Mouse (Mus musculus) heart, embryonic 10.5 days (tissue): Measurements from ENCODE around the gene Pygb. TPM values are rescaled to one million over a fixed set of nuclear protein-coding genes. Genes with fewer than 3 reads are reported as not detected.
A peak's percentile ranks its signal among the peaks of the same experiment; 100 is the strongest.

Experiments
- DNase-seq: peaks from one replicate; pipeline ENCODE4 v3.0.0-alpha.2; 2017; ENCODE audit warnings: low spot score
- H3K27ac ChIP-seq: fragments of 300-500 bp; sonication (generic); 2 replicates; pipeline ENCODE4 v1.5.1; 2016; ENCODE audit warnings: mild to moderate bottlenecking
- H3K27me3 ChIP-seq: fragments of 300-500 bp; sonication (generic); 2 replicates; pipeline ENCODE4 v1.6.1; 2016; ENCODE audit warnings: mild to moderate bottlenecking; ENCODE audit not compliant: poor library complexity, insufficient read depth, severe bottlenecking
- H3K36me3 ChIP-seq: fragments of 300-500 bp; sonication (generic); 2 replicates; pipeline ENCODE4 v1.6.1; 2016; ENCODE audit warnings: mild to moderate bottlenecking, moderate library complexity
- H3K4me1 ChIP-seq: fragments of 300-500 bp; sonication (generic); 2 replicates; pipeline ENCODE4 v1.6.1; 2016; ENCODE audit warnings: mild to moderate bottlenecking
- H3K4me3 ChIP-seq: fragments of 300-500 bp; sonication (generic); 2 replicates; pipeline ENCODE4 v1.5.1; 2016; ENCODE audit warnings: mild to moderate bottlenecking, moderate library complexity
- H3K9me3 ChIP-seq: fragments of 300-500 bp; sonication (generic); 2 replicates; pipeline ENCODE4 v1.6.1; 2016; ENCODE audit warnings: mild to moderate bottlenecking, moderate library complexity
- WGBS: fragments of 180-500 bp; shearing (Covaris S2); methylation state at CpG from one replicate; pipeline ENCODE4 v1.1.7; 2016; 5-methylcytosine and 5-hydroxymethylcytosine counted together
- polyA plus RNA-seq: library from polyadenylated mRNA; unstranded; fragments of >200 nt; fragmentation: Nextera tagmentation; extraction: Ambion mirVana; gene quantifications from 2 replicates; pipeline ENCODE4 v1.2.1, GENCODE M21; 2016

The Pygb gene
- polyA plus RNA-seq, 1 experiment from 2014 or later = 112 TPM

GRCm38 (mm10) chr2:150834616-150835015 is 48.1 kb downstream of the Pygb start:
- Histone ChIP-seq H3K4me3 (no peak overlapping the region), H3K4me1 (no peaks in the 10 kb centered on the region), H3K36me3 (peaks cover 72% of the 10 kb centered on the region), H3K9me3 (no peaks in the 10 kb centered on the region), H3K27me3 (no peaks in the 10 kb centered on the region), H3K27ac (no peak overlapping the region)
- DNase-seq = no peak
- WGBS = 90% methylated on average over 7 of the region's 7 CpGs

- no peaks in the 10 kb centered on the region for H3K4me1 ChIP-seq
- no peak overlapping the region for H3K27ac ChIP-seq
- H3K4me3 ChIP-seq = no peak overlapping the region
- 94% methylated on average over 4 of the region's 4 CpGs for WGBS
- DNase-seq = no peak
- H3K36me3 ChIP-seq = peaks cover 58% of the 10 kb centered on the region
- H3K27me3 ChIP-seq = no peaks in the 10 kb centered on the region
- H3K9me3 ChIP-seq = no peaks in the 10 kb centered on the region
Measured at GRCm38 (mm10) chr2:150835975-150836374, 49.4 kb downstream of the Pygb start.

GRCm38 (mm10) chr2:150836906-150837305 is 50.4 kb downstream of the Pygb start:
- H3K27ac ChIP-seq = no peak overlapping the region
- 82% methylated on average over 15 of the region's 15 CpGs for WGBS
- H3K4me1 ChIP-seq = no peaks in the 10 kb centered on the region
- no peak overlapping the region for H3K4me3 ChIP-seq
- DNase-seq = no peak
- no peaks in the 10 kb centered on the region for H3K27me3 ChIP-seq
- H3K36me3 ChIP-seq = peaks cover 49% of the 10 kb centered on the region
- no peaks in the 10 kb centered on the region for H3K9me3 ChIP-seq

GRCm38 (mm10) chr2:150837781-150838180 is 51.2 kb downstream of the Pygb start:
- no peak overlapping the region for H3K27ac ChIP-seq
- H3K36me3 ChIP-seq = peaks cover 40% of the 10 kb centered on the region
- DNase-seq = peak; percentile 71
- H3K4me1 ChIP-seq = no peaks in the 10 kb centered on the region
- 90% methylated on average over 3 of the region's 3 CpGs for WGBS
- no peak overlapping the region for H3K4me3 ChIP-seq
- no peaks in the 10 kb centered on the region for H3K9me3 ChIP-seq
- H3K27me3 ChIP-seq = no peaks in the 10 kb centered on the region

DNA sequence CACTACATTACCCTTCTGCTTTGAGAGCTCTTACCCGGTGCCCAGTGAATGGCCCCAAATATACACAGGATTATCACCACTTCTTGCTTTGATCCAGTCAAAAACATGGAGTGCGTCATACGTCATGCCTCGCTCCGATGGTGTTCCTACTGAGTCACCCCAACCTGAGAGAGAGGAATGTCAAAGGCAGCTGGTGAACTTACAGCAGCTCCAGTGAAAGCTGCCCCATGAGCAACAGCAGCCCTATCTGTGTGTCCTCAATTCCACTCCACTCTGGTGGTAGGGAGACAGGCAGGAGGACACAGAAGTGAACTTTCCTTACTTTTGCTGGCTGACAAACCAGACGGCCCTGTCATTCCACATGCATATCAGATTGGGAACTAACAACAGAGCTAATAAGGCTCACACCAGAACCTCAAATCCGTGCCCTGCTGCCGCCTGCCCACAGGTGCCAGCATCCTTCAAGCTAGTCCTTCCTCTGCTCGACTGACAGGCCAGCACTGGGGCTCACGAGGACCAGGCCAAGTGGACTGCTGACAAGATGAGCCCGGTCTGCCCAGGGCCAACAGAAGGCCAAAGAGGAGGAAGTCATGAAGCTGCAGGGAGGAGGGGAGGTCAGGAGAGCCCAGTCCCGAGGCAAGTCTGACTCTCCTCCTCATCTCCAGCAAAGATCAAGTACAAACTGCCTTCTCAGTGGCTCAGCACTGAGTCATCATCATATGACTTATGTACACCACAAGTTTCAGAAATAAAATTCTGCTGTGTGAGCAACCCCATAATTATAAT is 53.3 kb downstream of the Pygb start:
- Histone ChIP-seq H3K27ac (no peak overlapping the region), H3K36me3 (peaks cover 21% of the 10 kb centered on the region), H3K27me3 (no peaks in the 10 kb centered on the region), H3K4me3 (no peak overlapping the region), H3K9me3 (no peaks in the 10 kb centered on the region), H3K4me1 (no peaks in the 10 kb centered on the region)
- WGBS = 69% methylated on average over 12 of the region's 12 CpGs
- DNase-seq = no peak

- Histone ChIP-seq H3K36me3 (peaks cover 14% of the 10 kb centered on the region), H3K27me3 (no peaks in the 10 kb centered on the region), H3K4me1 (no peaks in the 10 kb centered on the region), H3K27ac (no peak overlapping the region), H3K4me3 (no peak overlapping the region), H3K9me3 (no peaks in the 10 kb centered on the region)
- WGBS = 77% methylated on average over 11 of the region's 11 CpGs
- DNase-seq = no peak
Measured at GRCm38 (mm10) chr2:150841109-150841508, 54.6 kb downstream of the Pygb start.

DNA sequence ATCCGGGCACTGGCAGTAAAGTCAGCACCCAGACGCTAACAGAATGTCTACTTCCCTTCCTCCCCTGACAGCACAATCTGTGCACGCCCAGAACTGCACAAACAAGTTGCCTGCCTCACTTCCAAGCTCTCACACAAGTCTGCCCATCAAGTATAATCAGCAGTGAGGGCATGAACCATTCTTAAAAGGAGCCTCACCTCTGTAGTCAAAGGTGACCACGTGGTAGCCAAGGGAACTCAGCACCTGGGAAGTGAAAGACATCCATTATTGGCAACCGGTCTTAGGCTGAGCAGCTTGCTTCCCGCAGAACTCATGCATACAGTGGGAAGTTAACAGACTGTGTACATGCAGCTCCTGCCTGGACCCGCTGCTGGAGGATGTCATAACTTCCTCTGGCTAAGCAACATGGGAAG is 55.5 kb downstream of the Pygb start:
- WGBS = 83% methylated on average over 7 of the region's 7 CpGs
- Histone ChIP-seq H3K36me3 (peaks cover 11% of the 10 kb centered on the region), H3K27me3 (no peaks in the 10 kb centered on the region), H3K4me3 (no peak overlapping the region), H3K9me3 (no peaks in the 10 kb centered on the region), H3K4me1 (no peaks in the 10 kb centered on the region), H3K27ac (no peak overlapping the region)
- DNase-seq = no peak

GRCm38 (mm10) chr2:150844798-150845197 is 58.3 kb downstream of the Pygb start:
- H3K4me3 ChIP-seq = no peak overlapping the region
- 87% methylated on average over 1 of the region's 1 CpGs for WGBS
- no peak overlapping the region for H3K27ac ChIP-seq
- H3K4me1 ChIP-seq = no peaks in the 10 kb centered on the region
- no peaks in the 10 kb centered on the region for H3K9me3 ChIP-seq
- no peaks in the 10 kb centered on the region for H3K36me3 ChIP-seq
- no peak for DNase-seq
- no peaks in the 10 kb centered on the region for H3K27me3 ChIP-seq

DNA sequence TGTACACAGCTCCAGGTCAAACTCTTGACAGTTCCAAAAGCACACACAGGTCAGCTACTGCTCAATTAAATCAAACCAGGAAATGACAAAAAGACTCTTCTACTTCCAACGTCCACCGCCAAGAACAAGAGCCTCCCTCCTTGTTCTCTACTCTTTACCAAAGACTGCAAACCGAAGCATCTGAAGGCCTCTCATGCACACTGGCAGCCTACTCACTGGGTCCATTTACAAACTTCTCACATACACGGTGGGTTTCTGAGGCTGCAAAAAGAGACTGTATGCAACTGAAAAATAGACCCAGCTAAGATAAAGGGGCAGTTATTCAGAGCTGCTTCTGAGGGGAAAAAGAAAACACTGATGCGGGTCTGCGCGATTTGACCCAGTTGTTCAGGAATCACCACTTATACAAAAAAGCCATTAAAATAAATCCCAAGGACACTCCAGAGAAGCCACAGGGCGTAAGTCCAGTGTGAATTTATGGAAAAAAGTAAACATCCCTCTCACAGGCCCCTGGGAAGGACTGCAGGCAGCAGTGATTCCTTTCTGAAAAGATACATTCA is 61.0 kb downstream of the Pygb start:
- WGBS = 89% methylated on average over 8 of the region's 8 CpGs
- no peaks in the 10 kb centered on the region for H3K27me3 ChIP-seq
- H3K9me3 ChIP-seq = no peaks in the 10 kb centered on the region
- H3K4me3 ChIP-seq = no peak overlapping the region
- no peaks in the 10 kb centered on the region for H3K4me1 ChIP-seq
- no peaks in the 10 kb centered on the region for H3K36me3 ChIP-seq
- H3K27ac ChIP-seq = no peak overlapping the region
- DNase-seq = peak; percentile 58

GRCm38 (mm10) chr2:150851251-150851650 is 64.7 kb downstream of the Pygb start:
- DNase-seq = peak; percentile 65
- WGBS = 71% methylated on average over 9 of the region's 9 CpGs
- H3K4me3 ChIP-seq = no peak overlapping the region

DNA sequence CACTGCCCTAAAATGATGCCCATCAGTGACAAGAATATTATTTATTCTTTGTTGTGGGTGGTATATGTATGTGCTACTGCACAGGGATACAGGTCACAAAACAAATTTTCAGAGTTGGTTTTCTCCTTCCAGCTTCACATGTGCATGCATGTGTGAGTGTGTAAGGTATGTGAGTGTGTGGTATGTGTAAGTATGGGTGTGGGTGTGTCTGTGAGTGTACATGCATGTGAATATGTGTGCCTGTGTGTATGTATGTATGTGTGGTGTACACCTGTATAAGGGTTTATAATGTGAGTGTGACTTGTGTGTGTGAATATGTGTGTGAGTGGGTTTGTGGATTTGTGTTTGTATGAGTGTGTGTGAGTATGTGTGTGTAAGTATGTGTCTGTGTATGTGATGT is 68.7 kb downstream of the Pygb start:
- no peak overlapping the region for H3K27ac ChIP-seq
- DNase-seq = no peak
- H3K9me3 ChIP-seq = no peaks in the 10 kb centered on the region
- no peaks in the 10 kb centered on the region for H3K27me3 ChIP-seq
- H3K36me3 ChIP-seq = no peaks in the 10 kb centered on the region
- no peaks in the 10 kb centered on the region for H3K4me1 ChIP-seq
- H3K4me3 ChIP-seq = no peak overlapping the region

More at GRCm38 (mm10) chr2:150851251-150851650, 64.7 kb downstream of the Pygb start:
- H3K27ac ChIP-seq = no peak overlapping the region
- H3K36me3 ChIP-seq = no peaks in the 10 kb centered on the region
- no peaks in the 10 kb centered on the region for H3K9me3 ChIP-seq
- H3K4me1 ChIP-seq = no peaks in the 10 kb centered on the region
- no peaks in the 10 kb centered on the region for H3K27me3 ChIP-seq

DNA sequence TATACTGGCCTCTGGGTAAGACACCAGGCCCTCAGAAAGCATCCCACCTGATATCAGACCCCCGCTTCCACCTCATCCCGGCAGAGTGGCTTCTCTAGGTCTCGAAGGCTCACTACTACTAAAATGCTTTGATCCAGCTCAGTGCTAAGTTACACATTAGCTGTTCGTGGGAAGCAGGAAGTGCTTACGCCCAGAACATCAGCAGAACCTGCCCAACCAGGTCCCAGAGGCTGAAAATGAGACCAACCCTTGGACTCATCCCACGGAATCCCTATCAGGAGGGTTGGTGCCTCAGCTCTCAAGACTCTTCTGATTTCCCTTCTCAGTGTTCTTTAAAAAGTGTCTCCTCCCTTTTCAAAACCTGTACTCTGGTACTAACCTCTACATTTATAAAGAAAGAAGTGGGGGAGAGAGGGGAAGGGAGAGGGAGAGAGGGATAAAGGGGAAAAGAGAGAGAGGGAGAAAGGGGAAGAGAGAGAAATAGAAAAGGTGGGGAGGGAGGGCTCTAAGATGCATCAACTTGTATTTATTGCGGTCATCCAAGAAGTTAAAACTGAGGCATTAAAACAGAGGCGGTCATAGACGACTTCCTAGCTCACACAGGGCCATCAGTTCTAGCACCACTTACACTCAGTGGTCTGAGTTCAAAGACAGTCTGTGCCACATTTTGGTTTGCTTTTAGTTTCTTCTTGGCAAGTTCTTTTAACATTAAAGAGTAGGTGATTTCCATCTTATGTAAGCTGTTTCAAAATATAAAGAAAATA is 72.4 kb downstream of the Pygb start:
- H3K4me3 ChIP-seq = no peak overlapping the region
- DNase-seq = peak; percentile 33
- H3K36me3 ChIP-seq = no peaks in the 10 kb centered on the region
- no peaks in the 10 kb centered on the region for H3K27me3 ChIP-seq
- no peaks in the 10 kb centered on the region for H3K9me3 ChIP-seq
- H3K4me1 ChIP-seq = no peaks in the 10 kb centered on the region
- H3K27ac ChIP-seq = no peak overlapping the region
- WGBS = 84% methylated on average over 9 of the region's 9 CpGs
